Mouse (Mus musculus): ENCODE measurements around the gene Wnt3. TPM values are rescaled to one million over a fixed set of nuclear protein-coding genes. Genes with fewer than 3 reads are reported as not detected.

The Wnt3 gene
- polyA plus RNA-seq (2015; fragmentation: Nextera tagmentation; extraction: Ambion mirVana), result 0.51 and 0.55 TPM in 2 replicates

DNA sequence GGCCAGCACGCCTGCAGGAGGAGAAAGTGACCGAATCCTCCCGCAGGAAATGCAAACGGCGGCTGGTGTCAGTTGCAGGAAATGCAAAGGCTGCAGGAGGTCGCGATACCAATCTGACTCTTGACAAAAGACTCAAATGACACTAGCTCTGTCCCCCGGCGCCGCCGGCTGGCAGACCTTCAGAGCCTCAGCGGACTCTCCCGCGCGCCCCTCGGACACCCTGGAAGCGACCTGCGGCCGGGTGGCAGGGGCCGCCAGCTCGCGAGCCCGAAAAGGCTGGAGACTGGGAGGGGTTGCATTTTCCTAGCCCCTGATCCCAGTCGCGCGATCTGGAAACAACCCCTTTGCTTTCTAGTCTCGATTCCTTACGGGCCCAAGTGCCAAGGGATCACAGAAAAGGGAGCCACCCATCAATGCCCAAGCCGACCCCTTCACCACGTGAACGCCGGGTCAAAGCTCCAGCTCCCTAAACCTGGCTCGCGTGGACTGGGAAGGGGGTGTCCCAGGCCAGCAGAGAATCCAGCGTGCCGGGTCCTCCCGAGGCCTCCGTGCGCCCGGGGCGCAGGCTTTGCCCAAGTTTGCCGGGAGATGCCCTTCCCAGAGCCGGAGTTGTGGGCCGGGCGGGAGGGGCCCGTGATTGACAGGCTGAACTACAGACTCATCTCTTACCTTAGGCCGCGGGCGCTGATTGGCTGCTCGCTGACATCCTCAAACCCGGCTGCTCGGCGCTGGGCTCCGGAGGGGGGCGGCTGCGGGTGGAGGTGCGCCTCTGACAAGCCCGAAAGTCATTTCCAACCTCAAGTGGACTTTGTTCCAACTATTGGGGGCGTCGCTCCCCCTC is at the start of gene Wnt3:
TSS of gene Wnt3 (plus strand) at position 764 of the 841 bp plus-strand sequence.
- 1% methylated on average over 60 of the region's 60 CpGs for WGBS
- H3K27ac ChIP-seq (ENCODE audit: low read depth, low read length), result no peak within 1 kb of the TSS
- no peak; the same call in 1 of the 2 replicates for ATAC-seq

DNA sequence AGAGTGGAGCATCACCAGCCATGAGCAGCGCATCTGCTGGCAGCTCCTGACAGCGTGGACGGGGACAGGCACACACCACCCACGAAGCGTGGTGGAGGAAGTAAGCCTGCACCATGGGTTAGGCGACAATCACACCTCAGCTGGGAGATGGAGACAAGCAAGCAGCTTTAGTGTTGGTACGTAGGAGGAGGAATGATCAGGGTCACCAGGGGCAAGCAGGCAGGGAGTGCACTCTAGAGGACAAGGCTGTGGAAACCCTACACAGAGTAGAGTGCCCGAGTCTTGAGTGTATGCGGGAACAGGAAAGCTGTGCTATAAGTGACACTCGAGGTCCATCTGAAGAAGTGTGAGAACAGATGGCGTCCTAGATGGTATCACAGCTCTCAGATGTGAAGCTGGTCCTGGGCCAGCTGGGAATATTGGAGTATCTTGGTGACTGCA is 49.6 kb upstream of the Wnt3 start:
- H3K4me1 ChIP-seq (replicated peaks; ENCODE audit: control insufficient read depth, insufficient read depth, low read length), result no peaks in the 10 kb centered on the region
- H3K9ac ChIP-seq (ENCODE audit: low read depth, low read length), result no peak overlapping the region
- H3K4me3 ChIP-seq (ENCODE audit: low read depth, low read length), result no peak overlapping the region
- no peak for TF ChIP-seq CTCF (IDR thresholded peaks at IDR 0.05; ENCODE audit: low read depth)
- H3K27ac ChIP-seq (ENCODE audit: low read depth, low read length), result no peak overlapping the region
- H3K27me3 ChIP-seq (replicated peaks; ENCODE audit: control insufficient read depth, insufficient read depth, low read length), result 0 out of 2 replicates have a peak, but pooled peaks cover 2% of the 10 kb centered on the region
- no peaks in the 10 kb centered on the region for H3K9me3 ChIP-seq (ENCODE audit: control insufficient read depth)
- 74% methylated on average over 11 of the region's 11 CpGs for WGBS
- no peak overlapping the region for H3K4me2 ChIP-seq (replicated peaks; ENCODE audit: low read depth)
- no peak for ATAC-seq
- no peaks in the 10 kb centered on the region for H3K36me3 ChIP-seq (ENCODE audit: control insufficient read depth, insufficient read depth)

More for the DNA sequence above, at the start of gene Wnt3:
- TF ChIP-seq CTCF (IDR thresholded peaks at IDR 0.05; ENCODE audit: low read depth), result no peak
- peak within 1 kb of the TSS; percentile 36 for H3K4me3 ChIP-seq (ENCODE audit: low read depth, low read length)
- H3K9me3 ChIP-seq (ENCODE audit: control insufficient read depth), result no peaks in the 10 kb centered on the region
- peak within 1 kb of the TSS; percentile 67 for H3K4me2 ChIP-seq (replicated peaks; ENCODE audit: low read depth)
- no peaks in the 10 kb centered on the region for H3K36me3 ChIP-seq (ENCODE audit: control insufficient read depth, insufficient read depth)
- peaks cover 85% of the 10 kb centered on the region for H3K27me3 ChIP-seq (replicated peaks; ENCODE audit: control insufficient read depth, insufficient read depth, low read length)
- H3K4me1 ChIP-seq (replicated peaks; ENCODE audit: control insufficient read depth, insufficient read depth, low read length), result no peaks in the 10 kb centered on the region
- H3K9ac ChIP-seq (ENCODE audit: low read depth, low read length), result no peak within 1 kb of the TSS

DNA sequence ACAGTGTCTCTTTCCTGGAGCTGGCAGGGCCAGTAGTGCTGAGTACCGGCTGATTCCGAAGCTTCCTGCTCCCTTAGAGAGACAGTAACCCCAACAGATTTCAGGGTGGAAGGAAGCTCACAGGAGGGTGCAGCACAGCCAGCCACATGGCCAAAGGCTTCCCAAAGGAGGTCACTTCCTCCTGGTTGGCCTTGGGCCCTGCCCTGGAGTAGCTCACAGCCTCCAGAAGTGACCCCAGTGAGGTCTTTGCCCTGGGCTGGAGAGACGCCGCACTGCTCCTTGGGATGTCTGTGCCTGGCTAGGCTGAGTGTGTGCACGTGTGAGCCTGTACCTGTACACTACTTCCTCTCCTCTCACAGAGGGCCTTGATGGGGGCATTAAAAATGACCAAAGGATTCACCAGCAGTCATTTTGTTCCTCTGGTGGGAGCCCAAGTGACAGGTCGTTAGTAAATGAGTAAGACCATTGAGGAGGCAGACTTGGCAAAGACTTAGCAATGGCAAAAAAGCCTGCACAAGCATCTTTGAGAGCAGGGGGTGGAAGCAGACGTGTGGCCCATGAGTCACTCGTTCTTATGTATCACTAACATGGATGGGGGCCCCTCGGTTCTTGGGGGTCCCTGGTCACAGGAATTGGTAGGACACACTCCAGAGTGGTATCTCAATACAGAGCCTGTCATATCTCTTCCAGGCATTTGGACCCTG is 44.5 kb upstream of the Wnt3 start:
- no peak overlapping the region for H3K4me3 ChIP-seq (ENCODE audit: low read depth, low read length)
- no peak overlapping the region for H3K9ac ChIP-seq (ENCODE audit: low read depth, low read length)
- no peaks in the 10 kb centered on the region for H3K9me3 ChIP-seq (ENCODE audit: control insufficient read depth)
- H3K4me2 ChIP-seq (replicated peaks; ENCODE audit: low read depth), result no peak overlapping the region
- no peaks in the 10 kb centered on the region for H3K36me3 ChIP-seq (ENCODE audit: control insufficient read depth, insufficient read depth)
- ATAC-seq, result no peak
- H3K27ac ChIP-seq (ENCODE audit: low read depth, low read length), result no peak overlapping the region
- 0 out of 2 replicates have a peak, but pooled peaks cover 3% of the 10 kb centered on the region for H3K27me3 ChIP-seq (replicated peaks; ENCODE audit: control insufficient read depth, insufficient read depth, low read length)
- 78% methylated on average over 9 of the region's 9 CpGs for WGBS
- TF ChIP-seq CTCF (IDR thresholded peaks at IDR 0.05; ENCODE audit: low read depth), result no peak
- H3K4me1 ChIP-seq (replicated peaks; ENCODE audit: control insufficient read depth, insufficient read depth, low read length), result no peaks in the 10 kb centered on the region

DNA sequence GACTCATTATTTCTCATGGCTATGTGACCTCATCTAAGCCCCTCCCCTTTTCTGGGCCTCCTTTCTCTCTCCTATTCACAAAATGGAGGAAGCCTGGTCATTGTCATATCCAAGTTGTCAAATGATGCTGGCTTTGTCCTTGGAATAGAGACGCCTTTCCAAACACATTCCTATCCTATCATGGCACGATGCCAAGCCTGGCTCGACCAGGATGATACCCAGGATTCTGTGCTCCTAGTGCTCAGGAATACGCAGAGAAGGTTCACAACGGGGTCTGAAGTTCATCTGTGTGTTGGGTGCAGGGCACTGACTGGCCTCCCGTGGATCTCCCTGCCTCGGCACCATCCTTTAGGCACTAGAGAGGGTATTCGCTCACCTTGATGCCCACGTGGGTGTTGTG is 42.4 kb upstream of the Wnt3 start:
- WGBS, result 69% methylated on average over 9 of the region's 9 CpGs
- no peaks in the 10 kb centered on the region for H3K36me3 ChIP-seq (ENCODE audit: control insufficient read depth, insufficient read depth)
- no peak overlapping the region for H3K4me3 ChIP-seq (ENCODE audit: low read depth, low read length)
- no peak overlapping the region for H3K9ac ChIP-seq (ENCODE audit: low read depth, low read length)
- 0 out of 2 replicates have a peak, but pooled peaks cover 3% of the 10 kb centered on the region for H3K27me3 ChIP-seq (replicated peaks; ENCODE audit: control insufficient read depth, insufficient read depth, low read length)
- H3K9me3 ChIP-seq (ENCODE audit: control insufficient read depth), result no peaks in the 10 kb centered on the region
- no peak for ATAC-seq
- TF ChIP-seq CTCF (IDR thresholded peaks at IDR 0.05; ENCODE audit: low read depth), result no peak
- no peak overlapping the region for H3K4me2 ChIP-seq (replicated peaks; ENCODE audit: low read depth)
- 0 out of 2 replicates have a peak, but pooled peaks cover 2% of the 10 kb centered on the region for H3K4me1 ChIP-seq (replicated peaks; ENCODE audit: control insufficient read depth, insufficient read depth, low read length)
- H3K27ac ChIP-seq (ENCODE audit: low read depth, low read length), result no peak overlapping the region

DNA sequence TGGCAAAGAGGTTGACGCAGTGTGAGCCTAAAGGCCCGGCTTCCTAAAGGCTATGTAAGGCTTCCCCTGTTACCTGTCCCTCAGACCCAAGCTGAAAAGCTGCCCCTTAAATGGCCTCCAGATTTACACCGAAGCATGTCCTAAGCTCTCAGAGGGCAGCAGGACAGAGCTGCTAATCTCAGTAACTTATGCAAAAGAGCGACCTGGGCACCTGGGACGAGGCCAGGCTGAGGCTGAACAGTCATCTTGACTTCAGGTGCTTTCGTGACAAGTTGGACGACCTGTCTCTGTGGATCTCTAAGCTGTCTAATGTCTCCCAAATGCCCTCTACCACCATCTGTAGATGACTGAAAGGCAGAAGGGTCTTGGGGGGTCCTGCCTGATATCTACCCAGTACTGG is 41.6 kb upstream of the Wnt3 start:
- Histone ChIP-seq H3K4me2 (replicated peaks; ENCODE audit: low read depth) (no peak overlapping the region), H3K4me1 (replicated peaks; ENCODE audit: control insufficient read depth, insufficient read depth, low read length) (0 out of 2 replicates have a peak, but pooled peaks cover 2% of the 10 kb centered on the region), H3K36me3 (ENCODE audit: control insufficient read depth, insufficient read depth) (no peaks in the 10 kb centered on the region), H3K27ac (ENCODE audit: low read depth, low read length) (no peak overlapping the region), H3K9me3 (ENCODE audit: control insufficient read depth) (no peaks in the 10 kb centered on the region), H3K9ac (ENCODE audit: low read depth, low read length) (no peak overlapping the region), H3K27me3 (replicated peaks; ENCODE audit: control insufficient read depth, insufficient read depth, low read length) (0 out of 2 replicates have a peak, but pooled peaks cover 3% of the 10 kb centered on the region), H3K4me3 (ENCODE audit: low read depth, low read length) (no peak overlapping the region)
- 91% methylated on average over 7 of the region's 7 CpGs for WGBS
- no peak for ATAC-seq
- no peak for TF ChIP-seq CTCF (IDR thresholded peaks at IDR 0.05; ENCODE audit: low read depth)

DNA sequence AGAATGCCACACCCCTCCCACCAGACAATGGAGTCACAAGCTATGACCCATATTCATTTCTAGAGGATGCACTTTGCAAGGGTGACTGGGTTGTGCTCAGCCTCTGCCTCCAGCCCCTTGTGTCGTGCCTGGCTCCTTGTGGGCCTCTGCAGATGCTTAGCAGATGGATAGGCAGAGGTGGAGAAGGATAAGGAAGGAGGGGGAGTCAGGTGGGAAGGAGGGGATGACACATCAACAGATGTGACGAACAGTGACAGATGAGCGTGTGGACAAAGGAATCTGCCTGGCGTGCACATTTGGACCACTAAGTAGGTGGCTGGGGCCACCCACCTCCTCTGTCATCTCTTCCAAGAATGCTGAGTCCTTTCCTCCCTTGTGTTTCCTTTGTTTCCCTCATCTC is 40.9 kb upstream of the Wnt3 start:
- TF ChIP-seq CTCF (IDR thresholded peaks at IDR 0.05; ENCODE audit: low read depth), result no peak
- no peak for ATAC-seq
- no peaks in the 10 kb centered on the region for H3K36me3 ChIP-seq (ENCODE audit: control insufficient read depth, insufficient read depth)
- H3K4me2 ChIP-seq (replicated peaks; ENCODE audit: low read depth), result no peak overlapping the region
- 0 out of 2 replicates have a peak, but pooled peaks cover 2% of the 10 kb centered on the region for H3K4me1 ChIP-seq (replicated peaks; ENCODE audit: control insufficient read depth, insufficient read depth, low read length)
- 76% methylated on average over 4 of the region's 4 CpGs for WGBS
- H3K9me3 ChIP-seq (ENCODE audit: control insufficient read depth), result no peaks in the 10 kb centered on the region
- H3K9ac ChIP-seq (ENCODE audit: low read depth, low read length), result no peak overlapping the region
- no peak overlapping the region for H3K4me3 ChIP-seq (ENCODE audit: low read depth, low read length)
- H3K27ac ChIP-seq (ENCODE audit: low read depth, low read length), result no peak overlapping the region
- 0 out of 2 replicates have a peak, but pooled peaks cover 3% of the 10 kb centered on the region for H3K27me3 ChIP-seq (replicated peaks; ENCODE audit: control insufficient read depth, insufficient read depth, low read length)

Data from intestine, postnatal 0 days (tissue).